Mouse (Mus musculus): ENCODE results near the gene Slbp.
A peak's percentile ranks its signal among the peaks of the same experiment; 100 is the strongest.

The Slbp gene

GRCm38 (mm10) chr5:33681044-33681443, 28.7 kb upstream of the Slbp start:
- no peak for DNase-seq (ENCODE audit: low spot score)

- no peak for DNase-seq (ENCODE audit: low spot score)
Observed at GRCm38 (mm10) chr5:33678244-33678643, 25.9 kb upstream of the Slbp start.

- no peak for DNase-seq (ENCODE audit: low spot score)
Observed at GRCm38 (mm10) chr5:33675964-33676363, 23.6 kb upstream of the Slbp start.

- no peak for DNase-seq (ENCODE audit: low spot score)
Observed at GRCm38 (mm10) chr5:33674439-33674838, 22.1 kb upstream of the Slbp start.

GRCm38 (mm10) chr5:33671659-33672058, 19.3 kb upstream of the Slbp start:
- DNase-seq (ENCODE audit: low spot score), result no peak

GRCm38 (mm10) chr5:33668223-33668622, 15.8 kb upstream of the Slbp start:
- no peak for DNase-seq (ENCODE audit: low spot score)

GRCm38 (mm10) chr5:33658664-33659050, 6.3 kb upstream of the Slbp start:
- DNase-seq (ENCODE audit: low spot score), result no peak

GRCm38 (mm10) chr5:33657787-33658663, 5.7 kb upstream of the Slbp start, which contains the start of the genes Tacc3 and Tmem129:
Gene Tacc3, plus strand, starts transcription at chr5:33658128.
Gene Tmem129, minus strand, starts transcription at chr5:33658416.
- peak; percentile 99 for DNase-seq (ENCODE audit: low spot score)

- no peak for DNase-seq (ENCODE audit: low spot score)
Observed at GRCm38 (mm10) chr5:33657251-33657786, 4.9 kb upstream of the Slbp start.

GRCm38 (mm10) chr5:33656739-33657138, 4.4 kb upstream of the Slbp start:
- DNase-seq (ENCODE audit: low spot score), result no peak

- DNase-seq (ENCODE audit: low spot score), result no peak
Observed at GRCm38 (mm10) chr5:33655251-33655840, 3.0 kb upstream of the Slbp start.

- DNase-seq (ENCODE audit: low spot score), result peak; percentile 25
Observed at GRCm38 (mm10) chr5:33654424-33654823, 2.0 kb upstream of the Slbp start.

GRCm38 (mm10) chr5:33652783-33653173, 404 bp upstream of the Slbp start:
- DNase-seq (ENCODE audit: low spot score), result no peak

- no peak for DNase-seq (ENCODE audit: low spot score)
Observed at GRCm38 (mm10) chr5:33651541-33651920, 843 bp downstream of the Slbp start.

- no peak for DNase-seq (ENCODE audit: low spot score)
Observed at GRCm38 (mm10) chr5:33651017-33651416, 1.4 kb downstream of the Slbp start.

GRCm38 (mm10) chr5:33640652-33641051, 11.7 kb downstream of the Slbp start:
- DNase-seq (ENCODE audit: low spot score), result no peak

- no peak for DNase-seq (ENCODE audit: low spot score)
Observed at GRCm38 (mm10) chr5:33638826-33639225, 13.5 kb downstream of the Slbp start.

GRCm38 (mm10) chr5:33637606-33638350, 14.6 kb downstream of the Slbp start:
- DNase-seq (ENCODE audit: low spot score), result no peak

- no peak for DNase-seq (ENCODE audit: low spot score)
Observed at GRCm38 (mm10) chr5:33635361-33635760, 17.0 kb downstream of the Slbp start.

GRCm38 (mm10) chr5:33632526-33632925, 19.8 kb downstream of the Slbp start:
- DNase-seq (ENCODE audit: low spot score), result no peak

- DNase-seq (ENCODE audit: low spot score), result no peak
Observed at GRCm38 (mm10) chr5:33630615-33631014, 21.8 kb downstream of the Slbp start.

- DNase-seq (ENCODE audit: low spot score), result peak; percentile 46
Observed at GRCm38 (mm10) chr5:33630061-33630460, 22.3 kb downstream of the Slbp start.

Data from testis, postnatal 14 days (tissue).